Mouse (Mus musculus): ENCODE measurements around the gene Hddc2.

- no peak for TF ChIP-seq CTCF (IDR thresholded peaks at IDR 0.05; ENCODE audit: low read depth)
- no peak for TF ChIP-seq EP300 (IDR thresholded peaks at IDR 0.05; ENCODE audit: low read depth)
Measured at GRCm38 (mm10) chr10:31354886-31355461, 41.8 kb downstream of the Hddc2 start.
